Comparison of ENCODE assay signal across 26 mouse cellular contexts in the genomic region with DNA sequence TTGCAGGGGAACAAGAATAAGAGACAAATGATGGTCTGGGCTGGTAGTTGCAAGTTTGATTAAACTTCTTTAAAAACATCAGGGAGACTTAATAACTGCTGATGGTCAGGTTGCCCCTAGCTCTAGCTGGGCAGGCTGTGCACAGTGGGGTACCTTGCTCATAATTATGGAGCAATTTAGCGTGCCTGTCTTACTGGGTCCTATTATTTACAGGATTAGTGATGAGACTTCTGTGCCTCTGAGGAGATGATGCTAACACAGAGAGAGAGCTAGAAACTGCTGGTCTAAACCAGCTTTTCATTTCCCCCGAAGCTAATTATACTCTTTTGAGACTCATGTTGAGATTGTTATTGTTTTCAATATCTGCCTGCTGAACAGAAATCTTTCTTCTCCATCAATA.
"Had no signal": no experiment of that assay in that cellular context is flagged by ENCODE, and none has a peak within 500 bp of the region (broad histone marks: within the 10 kb centered on the region; RNA-seq: fewer than 3 reads in every experiment).

No protein-coding gene starts in this region.

- H3K9ac ChIP-seq: forebrain, postnatal 0 days; heart, embryonic 13.5 days; heart, embryonic 15.5 days; hindbrain, embryonic 12.5 days; hindbrain, embryonic 14.5 days; kidney, embryonic 15.5 days; limb, embryonic 12.5 days had no signal

- H3K9me3 ChIP-seq: heart, embryonic 13.5 days; heart, embryonic 15.5 days; hindbrain, embryonic 12.5 days; kidney, embryonic 15.5 days; limb, embryonic 10.5 days; limb, embryonic 12.5 days had no signal

- H3K27ac ChIP-seq: heart, adult 2 months; heart, embryonic 13.5 days; heart, embryonic 15.5 days; hindbrain, embryonic 12.5 days; hindbrain, embryonic 14.5 days; kidney, embryonic 15.5 days; kidney, postnatal 0 days; layer of hippocampus, adult 2 months; left cerebral cortex, adult 2 months; limb, embryonic 10.5 days; limb, embryonic 12.5 days had no signal

- DNase-seq: forebrain, postnatal 0 days; gastrocnemius, postnatal 14 days; gastrocnemius, postnatal 36 days; heart, adult 11 months; heart, adult 2 months; heart, postnatal 14 days; heart, postnatal 36 days; kidney, adult 11 months; kidney, adult 2 months; kidney, adult 9 months; kidney, postnatal 14 days; kidney, postnatal 36 days; liver had no signal

- ATAC-seq: forebrain, postnatal 0 days; hindbrain, embryonic 16.5 days; intestine, embryonic 16.5 days had no signal

- H3K4me3 ChIP-seq: heart, adult 2 months; heart, embryonic 13.5 days; heart, embryonic 15.5 days; hindbrain, embryonic 12.5 days; kidney, embryonic 15.5 days; layer of hippocampus, adult 2 months; left cerebral cortex, adult 2 months; limb, embryonic 10.5 days; limb, embryonic 12.5 days had no signal

- H3K27me3 ChIP-seq: heart, embryonic 13.5 days; heart, embryonic 15.5 days; hindbrain, embryonic 12.5 days; kidney, embryonic 15.5 days; limb, embryonic 12.5 days had no signal

- H3K4me2 ChIP-seq: heart, embryonic 11.5 days; heart, embryonic 13.5 days; heart, embryonic 15.5 days; hindbrain, embryonic 12.5 days; hindbrain, embryonic 14.5 days; kidney, embryonic 15.5 days; limb, embryonic 12.5 days had no signal

- H3K36me3 ChIP-seq: heart, embryonic 13.5 days; heart, embryonic 15.5 days; hindbrain, embryonic 12.5 days; kidney, embryonic 15.5 days; limb, embryonic 10.5 days; limb, embryonic 12.5 days had no signal

- H3K4me1 ChIP-seq: heart, embryonic 13.5 days; heart, embryonic 15.5 days; hindbrain, embryonic 12.5 days; kidney, embryonic 15.5 days; limb, embryonic 10.5 days; limb, embryonic 12.5 days had no signal
